32 mouse cellular contexts compared by ENCODE assay signal in the genomic region with DNA sequence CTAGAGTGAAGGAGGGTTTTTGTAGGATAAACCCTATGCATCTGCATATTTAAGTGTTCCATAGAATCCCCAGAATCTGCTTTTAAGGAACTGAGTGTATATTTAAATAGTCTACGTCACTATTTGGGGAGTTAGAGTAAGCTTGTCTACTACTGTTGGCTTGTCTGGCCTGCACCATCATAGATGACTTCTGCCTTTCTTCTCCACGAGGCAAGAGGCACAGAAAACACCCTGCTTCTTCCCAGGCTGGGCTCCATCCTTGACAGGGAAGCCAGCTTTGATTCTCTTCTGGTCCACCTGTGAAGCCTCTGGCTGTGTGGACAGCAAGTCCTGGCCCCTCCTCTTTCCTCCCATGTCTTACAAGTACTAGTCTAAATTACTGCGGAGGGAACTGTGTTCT.
"Had no signal": no experiment of that assay in that cellular context is flagged by ENCODE, and none has a peak within 500 bp of the region (broad histone marks: within the 10 kb centered on the region; RNA-seq: fewer than 3 reads in every experiment).

No protein-coding gene starts in this region.

- ATAC-seq: liver, embryonic 12.5 days; liver, postnatal 0 days; lung, postnatal 0 days; midbrain, embryonic 13.5 days; midbrain, embryonic 15.5 days; midbrain, embryonic 16.5 days had no signal

- H3K27me3 ChIP-seq: limb, embryonic 12.5 days; limb, embryonic 13.5 days; limb, embryonic 15.5 days; liver, embryonic 12.5 days; liver, embryonic 13.5 days; liver, embryonic 15.5 days; lung, embryonic 15.5 days; megakaryocyte, embryonic 14.5 days; midbrain, embryonic 12.5 days; midbrain, embryonic 13.5 days; midbrain, embryonic 15.5 days; neural tube, embryonic 12.5 days had no signal

- DNase-seq: left cerebral cortex, postnatal 4 days; liver; liver, embryonic 13.5 days; liver, postnatal 0 days; lung, adult 18-20 months; lung, adult 2 months; lung, embryonic 14.5 days; lung, postnatal 10 days; lung, postnatal 14 days; lung, postnatal 36 days; lung, postnatal 4 days; midbrain, embryonic 14.5 days had no signal

- H3K27ac ChIP-seq: limb, embryonic 10.5 days; limb, embryonic 12.5 days; limb, embryonic 13.5 days; limb, embryonic 15.5 days; liver, embryonic 12.5 days; liver, embryonic 13.5 days; liver, embryonic 14.5 days; liver, embryonic 15.5 days; lung, embryonic 15.5 days; macrophage; midbrain, embryonic 10.5 days; midbrain, embryonic 12.5 days; midbrain, embryonic 13.5 days; midbrain, embryonic 15.5 days; neural tube, embryonic 12.5 days had no signal

- H3K9ac ChIP-seq: limb, embryonic 12.5 days; limb, embryonic 13.5 days; limb, embryonic 15.5 days; liver, embryonic 12.5 days; liver, embryonic 13.5 days; liver, embryonic 14.5 days; liver, embryonic 15.5 days; liver, postnatal 0 days; lung, embryonic 14.5 days; lung, embryonic 15.5 days; midbrain, embryonic 12.5 days; midbrain, embryonic 13.5 days; midbrain, embryonic 15.5 days; neural tube, embryonic 12.5 days had no signal

- H3K4me2 ChIP-seq: limb, embryonic 12.5 days; limb, embryonic 13.5 days; limb, embryonic 15.5 days; liver, embryonic 11.5 days; liver, embryonic 12.5 days; liver, embryonic 13.5 days; liver, embryonic 15.5 days; lung, embryonic 14.5 days; lung, embryonic 15.5 days; midbrain, embryonic 11.5 days; midbrain, embryonic 12.5 days; midbrain, embryonic 13.5 days; midbrain, embryonic 15.5 days; neural tube, embryonic 12.5 days had no signal

- H3K9me3 ChIP-seq: limb, embryonic 10.5 days; limb, embryonic 12.5 days; limb, embryonic 13.5 days; limb, embryonic 15.5 days; liver, embryonic 12.5 days; liver, embryonic 13.5 days; liver, embryonic 15.5 days; lung, embryonic 15.5 days; megakaryocyte, embryonic 14.5 days; midbrain, embryonic 10.5 days; midbrain, embryonic 12.5 days; midbrain, embryonic 13.5 days; midbrain, embryonic 15.5 days; neural tube, embryonic 12.5 days had no signal

- H3K36me3 ChIP-seq: limb, embryonic 10.5 days; limb, embryonic 12.5 days; limb, embryonic 13.5 days; limb, embryonic 15.5 days; liver, embryonic 12.5 days; liver, embryonic 13.5 days; liver, embryonic 15.5 days; lung, embryonic 15.5 days; midbrain, embryonic 10.5 days; midbrain, embryonic 12.5 days; midbrain, embryonic 13.5 days; midbrain, embryonic 15.5 days; neural tube, embryonic 12.5 days had no signal

- H3K4me1 ChIP-seq: limb, embryonic 15.5 days; liver, embryonic 12.5 days; liver, embryonic 13.5 days; liver, embryonic 15.5 days; lung, embryonic 15.5 days; megakaryocyte, embryonic 14.5 days; midbrain, embryonic 13.5 days; midbrain, embryonic 15.5 days; neural tube, embryonic 12.5 days had no signal

- H3K4me3 ChIP-seq: limb, embryonic 10.5 days; limb, embryonic 12.5 days; limb, embryonic 13.5 days; limb, embryonic 15.5 days; liver, embryonic 12.5 days; liver, embryonic 13.5 days; liver, embryonic 15.5 days; lung, embryonic 15.5 days; megakaryocyte, embryonic 14.5 days; midbrain, embryonic 10.5 days; midbrain, embryonic 12.5 days; midbrain, embryonic 13.5 days; midbrain, embryonic 15.5 days; myocyte; neural tube, embryonic 12.5 days had no signal
